Mouse (Mus musculus) cerebellum, adult 18-20 months (tissue): ENCODE data around the gene Ppp1r3g.
A peak's percentile ranks its signal among the peaks of the same experiment; 100 is the strongest.
"Not testable (repeated sequence)": the region's sequence is repeated elsewhere in the genome, so short reads cannot be mapped to it uniquely, and the experiment has no call there.

Source experiments
- DNase-seq, 2 experiments: peaks; one replicate each; pipeline ENCODE4 v3.0.0; 2021

Gene Ppp1r3g

DNA sequence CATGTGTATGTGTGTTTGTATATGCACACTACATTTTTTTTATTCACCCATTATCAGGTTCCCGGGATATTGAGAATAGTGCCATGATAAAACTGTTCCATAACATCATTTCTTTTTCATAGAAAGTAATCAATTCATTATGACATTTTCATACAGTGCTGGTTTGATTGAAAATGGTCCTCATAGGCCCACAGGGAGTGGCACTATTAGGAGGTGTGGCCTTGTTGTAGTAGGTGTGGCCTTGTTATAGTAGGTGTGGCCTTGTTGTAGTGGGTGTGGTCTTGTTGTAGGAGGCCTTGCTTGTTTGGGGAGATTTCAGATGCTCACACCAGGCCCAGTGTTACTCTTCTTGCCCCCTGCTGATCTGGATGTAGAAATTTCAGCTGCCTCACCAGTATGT, at the start of gene Ppp1r3g:
Gene Ppp1r3g, plus strand, starts transcription at position 301 of the 400 bp plus-strand sequence.
- DNase-seq = no peak

DNA sequence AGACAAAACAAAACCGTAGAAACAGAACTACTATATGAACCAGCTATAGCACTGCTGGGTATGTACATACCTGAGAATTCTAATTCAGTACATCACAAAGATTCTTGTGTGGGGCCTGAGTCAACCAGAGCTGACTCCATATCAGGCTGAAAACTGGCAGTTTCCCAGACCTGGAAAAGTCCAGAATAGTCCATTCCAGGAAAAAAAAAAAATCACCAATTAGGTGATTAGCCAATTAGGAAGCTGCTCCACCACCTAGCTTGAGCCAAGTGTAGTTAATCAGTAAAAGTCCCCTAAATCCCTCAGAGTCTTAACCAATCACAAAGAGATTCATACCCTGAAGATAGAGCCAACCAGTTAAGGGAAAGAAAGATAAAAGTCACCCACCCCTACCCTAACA, 47.2 kb upstream of the Ppp1r3g start:
- DNase-seq = no peak

DNA sequence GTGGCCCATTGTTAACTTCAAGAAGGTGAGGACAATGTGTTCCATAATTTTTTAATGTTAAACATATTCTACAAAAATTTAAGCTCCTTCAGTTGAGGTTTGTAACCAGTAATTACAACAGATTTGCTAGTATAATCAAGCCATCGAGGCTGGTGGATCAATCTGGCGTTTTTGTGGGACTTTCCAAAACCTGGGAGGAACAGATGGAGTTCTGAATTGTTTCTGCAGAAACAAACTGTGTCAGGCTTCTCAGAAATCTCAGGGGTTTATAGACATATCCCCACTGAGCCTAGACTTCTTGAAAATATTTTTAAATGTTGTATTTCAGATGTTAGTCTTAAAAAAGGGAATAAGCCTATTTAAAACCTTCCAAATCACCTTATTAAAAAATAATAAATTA, 20.6 kb upstream of the Ppp1r3g start:
- no peak for DNase-seq

DNA sequence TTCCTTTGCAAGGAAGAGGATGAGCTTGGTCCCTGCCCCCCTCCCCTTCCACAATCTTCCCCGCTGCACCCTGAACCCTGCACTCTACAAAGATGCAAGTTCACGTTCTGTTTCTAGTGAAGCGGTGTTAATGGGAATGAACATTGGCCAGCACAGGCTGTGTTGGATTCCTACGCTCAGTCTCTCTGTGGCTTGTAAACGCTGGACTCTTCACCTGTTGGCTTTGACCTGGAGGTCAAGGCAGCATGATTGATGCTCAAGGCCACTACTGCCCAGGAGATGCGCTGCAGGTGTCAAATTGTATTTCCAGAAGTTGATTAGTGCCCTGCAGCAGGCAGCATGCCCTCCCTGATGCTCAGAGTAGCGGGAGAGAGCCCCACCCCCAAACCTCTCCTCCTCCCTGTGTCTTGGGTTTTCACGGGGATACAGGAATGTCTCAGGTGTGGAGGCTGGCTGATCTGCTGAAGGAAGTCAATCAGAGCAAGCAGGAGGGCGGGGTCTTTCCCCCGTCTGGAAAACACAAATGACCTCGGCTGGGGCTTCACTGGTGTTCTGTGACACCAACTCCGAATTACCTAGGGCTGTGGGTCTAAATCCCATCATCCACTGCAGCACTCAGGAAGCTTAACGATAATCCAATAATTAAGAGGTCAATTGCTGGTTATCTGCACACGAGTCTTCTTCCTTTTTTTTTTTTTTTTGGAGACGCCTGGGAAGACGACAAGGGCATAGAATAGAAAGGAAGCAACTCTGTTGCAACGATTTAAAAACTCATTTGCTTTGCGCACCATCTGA, 18.6 kb upstream of the Ppp1r3g start:
- DNase-seq = no peak

DNA sequence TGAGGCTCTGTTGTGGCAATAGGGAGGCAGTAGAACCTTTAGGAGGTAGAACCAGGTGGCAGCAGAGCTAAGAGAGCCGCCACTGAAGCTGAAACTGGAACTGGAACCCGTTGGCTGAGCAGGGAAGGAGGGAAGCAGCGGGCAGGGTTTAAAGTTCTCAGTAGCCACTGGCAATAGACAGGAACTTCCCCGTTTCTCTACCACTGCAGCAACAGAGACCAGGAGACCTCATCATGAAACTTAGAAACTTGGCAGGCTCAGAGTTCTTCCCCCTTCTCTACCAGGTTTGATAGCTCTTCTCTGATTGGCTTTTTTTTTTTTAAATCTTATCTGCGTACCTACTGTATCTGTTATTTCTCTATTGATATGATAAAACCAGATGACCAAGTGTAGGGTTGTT, 17.7 kb upstream of the Ppp1r3g start:
- no peak for DNase-seq

DNA sequence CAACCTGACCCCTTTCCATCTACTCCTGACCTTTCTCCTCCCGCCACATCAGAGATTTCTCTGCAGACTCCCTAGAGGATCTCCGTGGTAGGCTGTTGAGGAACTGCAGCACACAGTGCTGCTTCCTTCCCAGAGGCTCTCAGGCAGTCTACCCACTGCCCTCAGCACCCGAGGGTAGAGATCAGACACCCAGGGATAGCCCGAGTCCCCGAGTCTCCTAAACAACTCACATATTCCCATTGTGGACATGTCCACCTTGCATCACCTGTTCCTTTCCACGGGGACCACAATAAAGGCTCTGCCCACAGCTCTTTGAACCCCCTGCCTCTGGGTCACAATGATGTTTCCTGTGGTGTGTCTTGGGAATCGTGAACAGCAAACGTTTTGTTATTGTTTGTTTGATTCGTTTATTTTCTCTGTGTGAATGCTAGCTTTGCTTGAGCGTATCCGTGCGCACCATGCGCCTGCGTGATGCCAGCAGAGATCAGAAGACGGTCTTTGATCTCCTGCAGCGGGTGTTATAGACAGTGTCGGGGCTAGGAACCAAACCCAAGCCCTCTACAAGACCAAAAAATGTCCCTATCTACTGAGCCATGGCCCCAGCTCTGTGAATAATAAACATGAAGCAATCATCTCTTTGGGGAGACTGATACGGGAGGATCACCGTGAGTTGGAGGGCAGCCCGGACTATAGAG, 11.8 kb upstream of the Ppp1r3g start:
- DNase-seq = no peak

DNA sequence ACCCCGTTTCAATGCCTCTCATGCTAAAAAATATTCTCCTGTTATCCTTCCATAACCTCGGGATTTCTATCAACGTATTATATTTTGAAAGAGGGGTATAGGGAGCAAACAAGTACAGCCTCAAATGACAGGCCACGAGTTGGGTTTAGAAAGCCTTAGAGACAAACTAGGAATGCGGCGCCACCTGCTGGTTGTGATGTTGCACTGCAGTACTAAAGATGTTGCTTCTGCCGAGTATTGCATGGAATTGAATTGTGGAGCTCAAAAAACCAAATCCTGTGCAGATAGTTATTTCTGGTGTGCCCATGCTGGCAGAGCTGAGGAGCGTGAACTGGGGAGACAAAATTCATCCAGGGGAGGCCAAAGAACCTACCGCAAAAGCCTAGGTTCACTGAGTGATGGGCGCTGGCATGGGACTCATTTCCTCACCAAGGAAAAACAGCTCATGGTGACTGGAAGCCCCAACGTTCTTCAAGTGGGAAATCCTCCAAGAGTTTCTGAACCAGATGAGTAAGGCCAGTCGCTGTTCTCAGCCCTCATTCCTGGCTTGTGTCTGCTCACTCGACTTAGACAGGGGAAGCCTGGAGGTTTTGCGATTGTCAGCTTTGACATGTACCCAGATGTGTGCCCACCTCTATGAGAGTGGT, 11.2 kb upstream of the Ppp1r3g start:
- DNase-seq = peak; percentile 71 to 82

DNA sequence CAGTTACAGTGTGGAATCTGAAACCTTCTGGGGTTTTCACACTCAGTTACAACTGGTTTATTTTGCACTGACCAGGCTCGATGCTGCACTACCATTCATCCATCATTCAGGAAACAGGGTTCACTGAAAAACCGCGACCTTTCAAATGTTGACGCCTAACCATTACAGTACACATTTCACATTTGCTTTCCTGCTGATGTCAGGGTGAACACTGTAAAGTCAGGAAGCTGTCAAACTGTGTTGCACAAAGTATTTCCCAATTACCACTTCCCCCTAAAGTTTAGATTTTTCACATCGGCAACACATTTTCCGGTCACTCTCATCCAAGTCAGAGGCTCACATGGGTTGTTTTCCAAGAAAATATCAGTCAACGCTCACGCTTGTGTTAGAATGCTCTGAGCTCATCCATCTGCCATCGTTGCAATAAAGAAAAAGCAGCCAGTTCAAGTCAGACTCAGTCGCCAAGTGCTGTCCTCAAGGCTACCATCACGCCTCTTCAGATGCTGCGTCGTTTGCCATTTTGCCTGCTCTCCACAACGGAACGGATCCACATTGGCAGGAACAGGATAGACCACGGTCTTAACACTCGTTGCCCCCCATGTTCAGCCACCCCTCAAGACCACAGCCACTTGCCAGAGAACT, 8.7 kb upstream of the Ppp1r3g start:
- DNase-seq = no peak

DNA sequence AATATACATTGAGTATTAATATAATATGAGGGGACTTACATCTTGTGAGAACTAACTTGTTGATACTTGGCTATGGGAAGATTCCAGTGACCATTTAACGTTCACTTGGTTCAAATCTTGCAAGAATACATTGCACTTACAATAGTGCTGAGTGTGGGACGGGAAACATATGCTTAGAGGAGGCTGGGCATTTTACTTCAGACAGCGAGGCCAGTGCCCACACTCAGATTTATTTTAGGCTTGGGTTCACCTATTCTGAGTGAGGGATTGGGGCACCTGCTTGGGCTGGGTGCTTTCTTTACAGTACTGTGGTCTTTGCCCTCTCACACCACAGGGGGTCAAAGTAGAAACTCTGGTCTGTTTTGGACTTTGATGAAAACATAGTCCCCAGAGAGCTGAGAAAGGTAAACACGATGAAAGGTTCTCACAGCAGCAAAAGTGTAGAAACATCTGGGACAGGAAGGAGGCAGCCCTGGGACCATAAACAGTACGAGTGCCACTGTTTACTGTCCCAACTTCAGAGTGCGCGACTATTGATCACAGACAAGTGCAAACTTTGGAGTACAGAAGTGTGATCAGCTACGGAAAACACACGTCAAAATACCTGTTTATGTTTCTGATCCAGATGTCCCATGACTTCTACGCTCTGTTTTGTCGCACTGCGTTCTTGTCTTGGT, 890 bp downstream of the Ppp1r3g start:
- DNase-seq = no peak

DNA sequence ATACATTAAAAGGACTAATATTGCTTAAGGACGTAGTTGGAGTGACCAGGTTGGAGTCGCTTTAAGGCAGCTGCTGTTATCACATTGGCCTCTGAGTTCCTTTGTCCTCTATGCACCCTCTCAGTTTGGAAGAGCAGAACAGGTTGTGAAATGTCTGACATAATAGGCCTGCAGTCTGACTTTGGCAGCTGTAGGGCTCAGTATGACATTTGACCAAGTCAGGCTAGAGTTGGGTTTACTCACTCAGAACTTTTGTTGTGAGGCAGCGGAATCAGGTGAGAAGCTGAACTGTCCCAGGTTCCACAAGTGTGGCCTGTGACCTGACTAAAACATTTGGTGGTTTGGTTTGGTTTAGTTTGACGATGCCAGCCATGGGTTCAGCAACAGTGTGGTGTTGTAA, 4.9 kb downstream of the Ppp1r3g start:
- no peak for DNase-seq

DNA sequence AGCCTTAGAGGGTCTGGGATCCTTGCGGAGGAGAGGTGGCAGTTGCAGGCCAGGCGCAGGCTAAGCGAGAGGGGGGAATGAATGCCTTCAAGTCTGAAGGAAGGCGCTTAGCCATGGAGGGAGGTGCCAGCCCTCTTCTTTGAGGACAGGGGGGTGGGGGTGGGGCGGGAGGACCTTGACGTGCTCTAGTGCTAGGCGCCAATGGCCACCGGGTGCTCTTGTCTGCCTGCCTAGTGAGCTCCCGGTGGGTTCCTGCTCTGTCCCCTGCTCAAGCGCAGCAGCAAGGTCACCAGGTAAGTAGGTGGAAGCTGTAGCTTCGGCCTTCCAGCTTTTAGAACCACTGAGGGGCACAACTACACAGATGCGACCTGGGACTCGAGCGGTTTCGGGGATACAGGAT, 9.1 kb downstream of the Ppp1r3g start:
- no peak for DNase-seq

DNA sequence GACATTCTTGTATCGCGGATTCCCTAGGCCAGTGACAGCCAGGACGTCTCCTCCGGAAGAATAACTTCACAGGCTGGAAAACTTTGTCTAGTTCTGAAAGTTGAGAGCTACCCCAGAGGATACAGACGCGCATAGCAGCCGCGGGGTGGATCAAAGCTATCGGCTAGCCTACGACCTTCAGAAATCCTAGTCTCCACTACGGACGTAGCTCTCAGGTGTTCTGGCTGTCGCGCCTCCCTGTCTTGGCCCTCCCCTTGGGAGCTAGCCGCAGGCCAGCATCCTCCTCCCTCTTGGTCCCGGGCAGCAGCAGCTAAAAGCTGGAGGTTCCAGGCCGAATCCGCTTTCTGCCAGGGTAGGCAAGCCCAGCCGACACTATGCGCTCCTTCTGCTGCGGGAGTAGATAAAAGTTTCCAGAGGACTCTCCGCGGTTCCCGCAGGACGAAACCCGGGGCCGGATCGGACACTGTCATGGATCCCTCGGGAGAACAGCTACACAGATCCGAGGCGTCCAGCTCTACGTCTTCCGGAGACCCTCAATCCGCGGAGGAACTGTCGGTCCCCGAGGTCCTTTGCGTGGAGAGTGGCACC, 9.6 kb downstream of the Ppp1r3g start:
- no peak for DNase-seq

DNA sequence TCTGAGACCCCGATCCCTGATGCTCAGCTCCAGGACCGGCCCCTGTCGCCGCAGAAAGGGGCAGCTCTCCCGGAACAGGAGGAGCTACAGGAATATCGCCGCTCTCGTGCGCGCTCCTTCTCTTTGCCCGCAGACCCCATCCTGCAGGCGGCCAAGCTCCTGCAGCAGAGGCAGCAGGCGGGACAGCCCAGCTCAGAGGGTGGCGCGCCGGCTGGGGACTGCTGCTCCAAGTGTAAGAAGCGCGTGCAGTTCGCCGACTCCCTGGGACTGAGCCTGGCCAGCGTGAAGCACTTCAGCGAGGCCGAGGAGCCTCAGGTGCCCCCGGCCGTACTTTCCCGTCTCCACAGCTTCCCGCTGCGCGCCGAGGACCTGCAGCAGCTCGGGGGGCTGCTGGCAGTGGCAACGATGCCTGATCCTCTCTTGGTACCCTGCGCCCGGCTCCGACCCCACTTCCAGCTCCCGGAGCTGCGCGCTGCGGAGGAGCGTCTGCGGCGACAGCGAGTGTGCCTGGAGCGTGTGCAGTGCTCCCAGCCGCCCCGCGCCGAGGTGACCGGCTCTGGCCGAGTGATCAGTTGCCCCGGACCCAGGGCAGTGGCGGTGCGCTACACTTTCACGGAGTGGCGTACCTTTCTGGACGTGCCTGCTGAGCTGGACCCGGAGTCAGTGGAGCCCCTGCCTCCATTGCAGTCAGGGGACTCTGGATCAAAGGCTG, 10.2 kb downstream of the Ppp1r3g start:
- DNase-seq = no peak

DNA sequence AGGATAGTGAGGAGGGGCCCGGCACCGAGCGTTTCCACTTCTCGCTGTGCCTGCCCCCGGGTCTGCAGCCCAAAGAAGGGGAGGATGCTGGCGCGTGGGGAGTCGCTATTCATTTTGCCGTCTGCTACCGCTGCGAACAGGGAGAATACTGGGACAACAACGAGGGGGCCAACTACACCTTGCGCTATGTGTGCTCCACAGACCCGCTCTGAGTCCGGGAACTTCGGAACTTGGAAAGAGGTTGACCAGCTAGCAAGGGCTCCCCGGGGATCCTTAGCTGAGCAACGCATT, 10.7 kb downstream of the Ppp1r3g start:
- DNase-seq = no peak

DNA sequence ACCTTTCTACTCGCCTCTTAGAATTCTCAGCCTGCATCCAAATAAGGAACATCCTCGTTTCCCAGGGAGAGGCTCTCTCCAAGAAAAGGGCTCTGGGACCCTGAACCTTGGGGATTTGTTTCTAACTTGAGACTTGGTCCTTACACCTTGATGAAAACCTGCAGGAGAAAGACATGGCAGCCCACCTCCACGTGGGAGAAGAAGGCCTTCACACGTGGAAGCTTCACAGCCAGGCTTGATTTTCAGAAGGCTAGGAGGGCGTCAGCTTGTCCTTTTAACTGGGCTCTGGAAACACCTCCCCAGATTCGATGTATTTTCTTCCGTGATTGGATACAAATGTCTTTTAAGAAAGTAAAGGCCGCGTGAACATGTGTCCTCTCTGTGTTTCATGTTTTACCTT, 11.2 kb downstream of the Ppp1r3g start:
- DNase-seq = no peak

DNA sequence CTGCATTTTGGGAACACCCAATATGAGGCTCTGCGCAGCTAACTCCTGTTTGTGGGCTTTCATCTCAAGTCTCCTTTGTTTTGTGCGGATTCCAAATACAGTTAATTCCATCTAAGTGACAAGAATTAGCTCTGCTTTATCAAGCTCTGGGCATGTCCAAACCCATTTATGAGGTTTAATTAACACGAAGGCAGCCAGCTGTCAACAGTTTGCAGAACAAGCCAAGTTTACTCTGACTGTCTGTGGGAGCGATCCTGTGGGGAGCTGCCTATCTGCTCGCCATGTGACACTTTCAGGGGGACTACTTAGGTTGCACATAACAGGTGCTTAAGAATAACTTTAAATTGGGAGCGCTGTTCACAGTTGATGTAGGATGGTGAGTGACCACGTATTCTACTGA, 18.3 kb downstream of the Ppp1r3g start:
- no peak for DNase-seq

DNA sequence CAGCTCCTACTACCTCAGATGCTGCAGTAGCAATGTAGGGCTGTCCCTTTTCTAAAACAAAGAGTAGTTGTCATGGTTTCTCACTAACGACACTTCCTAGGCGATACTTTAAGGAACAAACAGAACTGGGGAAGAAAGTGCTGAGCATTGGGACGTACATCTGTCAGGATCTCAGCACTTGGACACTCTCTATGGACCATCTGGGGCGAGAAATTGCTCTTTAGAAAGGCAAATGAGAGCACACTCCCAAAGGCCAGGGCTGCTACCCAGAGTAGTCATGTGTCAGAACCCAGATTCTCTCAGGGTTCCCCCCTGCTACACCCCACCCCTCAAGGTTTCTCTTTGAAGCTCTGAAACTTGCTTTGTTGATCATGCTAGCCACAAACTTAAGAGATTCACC, 21.8 kb downstream of the Ppp1r3g start:
- DNase-seq = no peak

DNA sequence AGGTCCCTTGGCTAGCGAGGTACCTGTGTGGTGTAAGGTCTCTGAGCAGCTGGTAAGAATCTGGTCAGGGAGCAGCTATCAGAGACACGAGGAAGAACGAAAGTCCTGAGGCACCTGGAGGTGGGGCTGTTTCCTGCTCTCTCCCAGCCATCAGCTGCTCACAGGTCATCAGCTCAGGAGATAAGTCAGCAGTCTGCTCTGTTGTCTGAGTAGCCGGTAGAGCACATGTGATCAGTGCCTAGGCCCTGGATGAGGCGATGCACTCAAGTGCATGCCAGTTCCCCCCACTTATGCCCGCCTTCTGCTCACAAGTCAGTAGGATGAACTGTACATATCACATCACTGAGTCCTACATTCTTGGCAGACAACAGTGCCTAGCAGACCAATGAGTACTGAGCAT, 24.3 kb downstream of the Ppp1r3g start:
- no peak for DNase-seq

DNA sequence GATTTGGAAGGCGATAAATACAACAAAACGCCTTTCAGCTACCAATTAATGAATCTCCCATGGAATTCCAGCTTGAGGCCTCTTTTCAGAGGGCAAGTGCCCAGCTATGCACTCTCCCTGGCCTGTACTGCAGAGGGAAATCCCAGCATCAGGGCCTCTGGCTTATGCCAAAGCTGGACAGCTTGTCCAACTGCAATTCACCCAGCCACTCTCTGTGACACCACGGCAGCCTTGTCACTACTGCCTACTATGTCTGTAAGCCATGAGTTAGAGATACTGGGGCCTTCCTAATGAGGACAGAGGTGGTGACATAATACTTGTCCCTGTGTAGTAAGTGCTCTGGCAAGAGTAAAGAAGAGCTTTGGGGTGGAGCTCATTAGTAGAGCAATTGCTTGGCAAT, 30.7 kb downstream of the Ppp1r3g start:
- DNase-seq = no peak

DNA sequence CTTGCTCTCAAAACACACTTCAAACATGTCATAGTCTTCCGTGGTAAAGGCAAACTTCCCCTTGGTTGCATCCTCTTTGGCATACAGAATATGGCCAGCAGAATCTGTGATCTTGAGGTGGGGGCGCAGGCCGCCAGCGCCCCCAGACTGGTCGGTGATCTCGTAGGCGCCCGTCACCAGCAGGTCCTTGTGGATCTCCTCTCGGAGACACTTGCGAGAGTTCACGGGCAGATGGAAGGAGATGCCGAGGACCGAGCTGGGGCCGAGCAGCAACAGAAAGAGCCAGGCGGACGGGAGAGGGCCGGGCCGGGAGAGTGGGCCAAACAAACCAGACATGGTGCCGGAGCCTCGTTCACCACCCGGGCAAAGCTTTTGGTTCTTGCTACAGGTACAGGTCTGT, 32.5 kb downstream of the Ppp1r3g start:
- not testable (repeated sequence) for DNase-seq

DNA sequence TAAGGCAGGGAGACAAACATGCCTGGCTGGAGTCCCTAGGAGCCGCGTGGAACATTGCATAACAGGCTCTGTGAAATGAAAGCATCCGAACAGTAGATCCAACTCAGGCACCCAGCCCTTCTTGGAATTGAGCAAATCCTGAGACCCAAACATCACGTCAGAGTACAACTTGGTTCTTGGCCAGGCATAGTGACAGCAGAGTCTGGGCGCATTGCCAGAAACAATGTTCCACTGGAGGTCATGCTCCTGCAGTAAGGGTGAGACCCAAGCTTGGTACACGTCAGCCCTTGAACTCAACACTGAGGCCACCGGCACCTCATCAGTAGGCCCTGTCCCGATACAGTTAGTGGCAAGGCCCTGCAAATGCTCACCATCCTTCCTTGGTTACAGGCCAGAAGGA, 35.4 kb downstream of the Ppp1r3g start:
- DNase-seq = peak; percentile 25 to 33

DNA sequence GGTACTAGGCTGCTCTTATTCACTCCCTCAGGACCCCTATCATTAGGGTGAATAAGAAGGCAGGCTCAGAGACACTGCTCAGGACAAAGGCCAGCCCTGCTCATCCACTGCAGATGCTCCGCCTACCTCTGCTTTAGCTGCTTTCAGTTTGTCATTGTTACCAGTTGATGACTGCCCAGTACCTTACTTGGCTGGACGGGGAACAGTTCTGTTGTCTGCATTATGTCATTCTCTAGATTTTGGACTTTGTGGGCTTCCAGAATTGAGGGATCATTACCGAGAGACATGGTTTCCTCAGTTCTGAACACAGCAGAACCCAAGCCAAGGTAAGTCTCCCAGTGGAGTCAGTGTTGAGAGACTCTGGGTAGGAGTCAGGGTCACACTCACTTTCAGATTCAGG, 36.6 kb downstream of the Ppp1r3g start:
- DNase-seq = no peak
